Mouse (Mus musculus): ENCODE measurements at regions not wholly inside any gene's neighbourhood (a gene's known extent, or its start where the extent isn't known, plus 50 kb on each side); places are given as distances from the start of the nearest gene placed in this dataset.

DNA sequence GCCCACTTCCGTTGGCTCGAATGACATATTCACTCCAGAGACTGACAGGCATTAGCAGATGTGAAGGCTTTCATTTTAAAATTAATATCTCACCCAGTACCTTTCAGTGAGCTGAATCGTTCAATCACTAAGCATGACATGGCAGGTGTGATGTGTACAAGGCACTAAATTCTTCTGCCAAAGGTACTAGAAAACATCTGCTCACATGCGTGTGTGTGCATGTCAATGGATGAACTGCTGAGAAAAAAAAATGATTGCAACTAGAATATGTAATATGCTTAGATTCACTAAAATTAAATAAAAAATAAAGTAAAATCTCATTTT, 191.6 kb upstream of the Mageb18 start:
- ATAC-seq (replicated peaks in 1 of 2; ENCODE audit: insufficient read depth in 1 of 2, low FRiP score in 2 of 2, low TSS enrichment in 1 of 2, low read depth in 1 of 2, poor library complexity in 2 of 2, severe bottlenecking in 2 of 2), result no peak

DNA sequence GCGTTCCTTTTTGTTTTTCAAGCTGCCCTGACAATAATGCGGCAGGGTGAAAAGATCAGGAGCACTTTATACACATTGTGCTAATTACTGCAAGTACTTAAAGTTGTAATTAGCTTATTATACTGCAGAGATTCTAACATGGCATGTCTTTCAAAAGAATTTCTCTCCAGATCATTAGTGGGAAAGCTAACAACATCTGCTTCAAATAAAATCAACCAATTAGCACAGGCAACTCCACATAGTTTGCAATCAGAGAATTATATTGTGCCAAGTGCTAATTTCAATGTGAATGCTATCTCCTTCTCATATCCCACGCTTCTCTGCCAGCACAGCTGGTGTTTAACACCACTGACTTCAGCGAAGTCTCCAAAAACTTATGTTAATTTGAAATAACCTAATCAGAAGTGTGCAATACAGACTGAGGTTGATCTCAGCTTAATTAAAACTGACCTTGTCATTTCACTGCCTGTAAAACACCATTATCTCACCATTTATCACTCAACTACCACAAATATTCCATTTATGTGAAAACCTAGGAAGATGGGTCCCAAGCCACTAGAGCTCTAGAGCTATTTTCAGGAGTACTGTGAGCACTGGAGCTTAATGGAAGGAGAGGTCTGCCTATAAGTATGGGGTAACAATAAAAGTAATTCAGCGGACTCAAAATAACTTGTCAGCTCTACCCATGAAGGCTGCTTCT, 191.1 kb upstream of the Mageb18 start:
- ATAC-seq (replicated peaks in 1 of 2; ENCODE audit: insufficient read depth in 1 of 2, low FRiP score in 2 of 2, low TSS enrichment in 1 of 2, low read depth in 1 of 2, poor library complexity in 2 of 2, severe bottlenecking in 2 of 2), result no peak

DNA sequence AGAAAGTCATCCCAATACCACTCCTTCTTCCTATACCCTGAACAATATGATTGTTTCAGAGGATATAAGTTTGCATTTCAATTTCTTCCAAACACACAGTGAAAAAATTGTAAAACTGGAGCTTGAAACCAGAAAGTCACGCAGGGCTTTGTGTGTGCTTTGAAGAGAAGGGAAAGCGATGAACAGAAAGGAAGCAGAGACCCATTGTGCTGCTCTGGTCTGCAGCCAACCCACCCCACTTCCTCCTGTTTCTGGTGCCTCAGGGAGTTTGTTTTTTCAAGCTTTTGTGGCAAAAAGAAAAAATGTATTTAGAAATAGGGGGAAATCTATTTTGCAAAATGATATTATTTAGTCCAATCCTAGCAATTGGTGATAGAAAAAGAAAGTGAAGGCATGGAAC, 187.4 kb upstream of the Mageb18 start:
- ATAC-seq (replicated peaks in 1 of 2; ENCODE audit: insufficient read depth in 1 of 2, low FRiP score in 2 of 2, low TSS enrichment in 1 of 2, low read depth in 1 of 2, poor library complexity in 2 of 2, severe bottlenecking in 2 of 2), result peak; percentile 51 to 87; a peak in 3 of 4 replicates

- ATAC-seq (replicated peaks in 1 of 2; ENCODE audit: insufficient read depth in 1 of 2, low FRiP score in 2 of 2, low TSS enrichment in 1 of 2, low read depth in 1 of 2, poor library complexity in 2 of 2, severe bottlenecking in 2 of 2), result no peak
Observed at GRCm38 (mm10) chrX:92740026-92740425, 140.7 kb upstream of the Mageb18 start.

DNA sequence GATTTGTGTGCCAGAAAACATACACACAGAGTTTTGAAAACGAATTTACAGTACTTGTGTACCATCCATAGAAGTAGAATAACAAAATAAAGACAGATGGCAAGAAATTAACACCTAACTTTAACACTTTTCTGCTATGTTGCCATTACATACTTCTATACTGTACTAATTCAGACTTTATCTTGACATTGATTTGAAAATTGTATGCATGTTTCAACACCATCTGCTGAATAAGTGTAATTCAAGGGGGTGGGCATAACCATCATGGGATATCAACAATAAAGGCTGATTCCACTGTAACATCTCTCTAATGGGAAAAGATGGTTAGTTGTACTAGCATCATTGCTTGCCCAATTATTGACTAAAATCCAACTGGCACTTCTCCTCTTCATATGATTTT, 110.9 kb upstream of the Mageb18 start:
- ATAC-seq (replicated peaks in 1 of 2; ENCODE audit: insufficient read depth in 1 of 2, low FRiP score in 2 of 2, low TSS enrichment in 1 of 2, low read depth in 1 of 2, poor library complexity in 2 of 2, severe bottlenecking in 2 of 2), result no peak

- ATAC-seq (replicated peaks in 1 of 2; ENCODE audit: insufficient read depth in 1 of 2, low FRiP score in 2 of 2, low TSS enrichment in 1 of 2, low read depth in 1 of 2, poor library complexity in 2 of 2, severe bottlenecking in 2 of 2), result no peak
Observed at GRCm38 (mm10) chrX:92679761-92680160, 80.4 kb upstream of the Mageb18 start.

DNA sequence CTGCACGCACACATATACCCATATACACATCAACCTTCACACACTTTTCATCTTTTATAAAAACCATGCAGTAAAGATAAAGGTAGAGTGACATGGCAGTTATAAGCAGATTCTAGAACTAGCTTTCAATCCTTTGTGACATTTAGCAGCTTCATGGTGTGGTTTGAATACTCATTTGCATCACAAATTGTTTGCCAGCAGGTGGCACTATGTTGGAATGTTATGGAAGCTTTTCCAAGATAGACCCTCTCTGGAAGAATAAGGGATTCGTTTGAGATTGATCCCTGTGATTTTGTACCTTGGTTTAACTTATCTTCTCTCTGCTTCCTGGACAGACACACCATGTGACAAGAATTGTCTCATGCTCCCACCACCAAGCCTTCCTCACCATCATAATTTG, 61.8 kb upstream of the Mageb18 start:
- ATAC-seq (replicated peaks in 1 of 2; ENCODE audit: insufficient read depth in 1 of 2, low FRiP score in 2 of 2, low TSS enrichment in 1 of 2, low read depth in 1 of 2, poor library complexity in 2 of 2, severe bottlenecking in 2 of 2), result no peak
